Mouse (Mus musculus): Measurements from ENCODE around the gene Eya4. TPM values are rescaled to one million over a fixed set of nuclear protein-coding genes. Genes with fewer than 3 reads are reported as not detected.

Gene Eya4
- total and polyA plus RNA-seq, 3 experiments, result 0.24 to 0.46 TPM; not detected in 1

DNA sequence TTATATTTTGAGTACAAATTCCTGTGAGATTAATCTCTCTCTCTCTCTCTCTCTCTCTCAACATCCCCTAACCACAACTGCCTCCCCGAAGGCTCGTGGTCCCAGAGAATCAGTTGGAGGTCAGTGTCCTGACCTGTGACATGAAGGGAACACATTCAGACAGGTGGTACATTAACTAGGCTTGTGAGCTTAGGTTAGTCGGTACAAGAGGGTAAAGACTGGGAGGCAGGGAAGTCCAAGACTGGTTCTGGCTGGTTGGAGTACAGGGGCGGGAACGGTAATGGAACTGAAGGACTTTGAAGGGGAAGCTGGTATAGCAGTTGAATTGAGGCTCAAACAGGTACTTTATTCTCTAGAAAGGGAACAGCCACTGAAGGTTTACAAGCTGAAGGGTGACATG, 287.9 kb downstream of the Eya4 start:
- no peak for TF ChIP-seq UBTF (IDR thresholded peaks at IDR 0.05; ENCODE audit: borderline replicate concordance, insufficient read depth, low read depth, low read length)
- TF ChIP-seq POLR2AphosphoS2 (IDR thresholded peaks at IDR 0.05; ENCODE audit: low read length), result no peak
- TF ChIP-seq GABPA (IDR thresholded peaks at IDR 0.05; ENCODE audit: low read depth, low read length), result no peak
- no peak for TF ChIP-seq MXI1 (IDR thresholded peaks at IDR 0.05; ENCODE audit: low read depth, low read length)
- TF ChIP-seq GATA1 (IDR thresholded peaks at IDR 0.05; ENCODE audit: low read depth, low read length), result no peak
- TF ChIP-seq MYB (IDR thresholded peaks at IDR 0.05; ENCODE audit: low read depth, low read length), result no peak
- no peaks in the 10 kb centered on the region for H3K36me3 ChIP-seq (ENCODE audit: control insufficient read depth in 1 of 2, insufficient read depth in 2 of 2, low read length in 2 of 2)
- H3K4me1 ChIP-seq (ENCODE audit: control insufficient read depth in 1 of 2, insufficient read depth in 2 of 2, low read length in 2 of 2), result no peaks in the 10 kb centered on the region
- H3K79me2 ChIP-seq (ENCODE audit: control insufficient read depth, insufficient read depth, low read length, poor library complexity), result no peaks in the 10 kb centered on the region
- peaks cover 2 to 4% of the 10 kb centered on the region in 2 experiments for H3K27me3 ChIP-seq (ENCODE audit: control insufficient read depth in 1 of 2, insufficient read depth in 2 of 2, low read length in 2 of 2)
- H3K4me3 ChIP-seq (ENCODE audit: control insufficient read depth in 1 of 2, insufficient read depth in 1 of 2, low read depth in 2 of 2, low read length in 2 of 2), result no peak overlapping the region
- DNase-seq (ENCODE audit: low read depth, low spot score), result no peak
- H3K9ac ChIP-seq (ENCODE audit: control insufficient read depth, low read depth, low read length, poor library complexity, severe bottlenecking), result no peak overlapping the region
- H3K9me3 ChIP-seq (replicated peaks; ENCODE audit: insufficient read depth, low read length), result no peaks in the 10 kb centered on the region
- H3K27ac ChIP-seq (ENCODE audit: control insufficient read depth, low read depth, low read length), result no peak overlapping the region

DNA sequence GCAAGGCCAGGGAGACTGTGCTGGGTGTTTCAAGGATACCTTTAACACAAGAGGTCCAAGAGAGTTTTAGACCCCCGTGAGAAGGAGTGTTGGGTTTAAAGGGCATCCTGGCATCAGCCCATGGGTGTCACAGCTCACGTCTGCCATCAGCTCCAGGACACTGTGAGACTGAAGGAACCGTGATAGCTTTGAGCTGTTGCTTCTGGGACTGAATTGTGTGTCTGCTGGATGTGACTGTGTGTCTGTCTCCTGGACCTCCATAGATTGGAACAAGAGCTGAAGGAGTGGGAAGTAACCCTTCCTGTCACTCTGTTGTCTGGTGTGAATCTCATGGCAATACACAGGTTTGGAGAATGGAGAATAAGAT, 289.9 kb downstream of the Eya4 start:
- Histone ChIP-seq H3K27ac (ENCODE audit: control insufficient read depth, low read depth, low read length) (no peak overlapping the region), H3K4me1 (ENCODE audit: control insufficient read depth in 1 of 2, insufficient read depth in 2 of 2, low read length in 2 of 2) (no peaks in the 10 kb centered on the region), H3K9ac (ENCODE audit: control insufficient read depth, low read depth, low read length, poor library complexity, severe bottlenecking) (no peak overlapping the region), H3K27me3 (ENCODE audit: control insufficient read depth in 1 of 2, insufficient read depth in 2 of 2, low read length in 2 of 2) (peaks cover 2% of the 10 kb centered on the region in 2 experiments; a peak in 3 of 4 replicates), H3K4me3 (ENCODE audit: control insufficient read depth in 1 of 2, insufficient read depth in 1 of 2, low read depth in 2 of 2, low read length in 2 of 2) (no peak overlapping the region), H3K36me3 (ENCODE audit: control insufficient read depth in 1 of 2, insufficient read depth in 2 of 2, low read length in 2 of 2) (no peaks in the 10 kb centered on the region), H3K79me2 (ENCODE audit: control insufficient read depth, insufficient read depth, low read length, poor library complexity) (no peaks in the 10 kb centered on the region), H3K9me3 (replicated peaks; ENCODE audit: insufficient read depth, low read length) (no peaks in the 10 kb centered on the region)
- TF ChIP-seq RAD21 (IDR thresholded peaks at IDR 0.05; ENCODE audit: low read depth, low read length) (no peak), POLR2AphosphoS2 (IDR thresholded peaks at IDR 0.05; ENCODE audit: low read length) (no peak), TAL1 (IDR thresholded peaks at IDR 0.05; ENCODE audit: low read length) (no peak), JUND (IDR thresholded peaks at IDR 0.05; ENCODE audit: low read depth, low read length) (no peak), CHD2 (IDR thresholded peaks at IDR 0.05; ENCODE audit: low read length) (no peak), CTCF (IDR thresholded peaks at IDR 0.05 in 2 of 3, conservative IDR thresholded peaks at IDR 0.05 in 1 of 3; ENCODE audit: control insufficient read depth in 1 of 3, insufficient read depth in 1 of 3, low read depth in 2 of 3, low read length in 3 of 3, poor library complexity in 1 of 3, severe bottlenecking in 1 of 3) (no peak), NRF1 (IDR thresholded peaks at IDR 0.05; ENCODE audit: insufficient read depth, low read depth, low read length, poor library complexity, severe bottlenecking) (no peak), MAZ (IDR thresholded peaks at IDR 0.05; ENCODE audit: low read depth, low read length) (no peak), E2F4 (IDR thresholded peaks at IDR 0.05; ENCODE audit: borderline replicate concordance, low read depth, low read length) (no peak), GATA1 (IDR thresholded peaks at IDR 0.05; ENCODE audit: low read depth, low read length) (no peak), EP300 (IDR thresholded peaks at IDR 0.05; ENCODE audit: low read depth in 1 of 2, low read length in 2 of 2) (no peak), SMC3 (IDR thresholded peaks at IDR 0.05; ENCODE audit: low read depth, low read length) (no peak), KAT2A (conservative IDR thresholded peaks at IDR 0.05; ENCODE audit: low read depth, low read length) (no peak), ZC3H11A (IDR thresholded peaks at IDR 0.05; ENCODE audit: low read depth, low read length) (no peak), ETS1 (IDR thresholded peaks at IDR 0.05; ENCODE audit: low read depth, low read length) (no peak), CHD1 (IDR thresholded peaks at IDR 0.05; ENCODE audit: low read depth, low read length) (no peak)
- DNase-seq (ENCODE audit: low read depth, low spot score), result no peak
